Mouse (Mus musculus) kidney, postnatal 10 days (tissue): Measurements from ENCODE around the gene Ankrd54.
"Not testable (repeated sequence)": the region's sequence is repeated elsewhere in the genome, so short reads cannot be mapped to it uniquely, and the experiment has no call there.

Experiments used
- DNase-seq: peaks from one replicate; pipeline ENCODE4 v3.0.0; 2021; ENCODE audit warnings: mixed read lengths

Gene Ankrd54

GRCm38 (mm10) chr15:79007836-79008235 is 54.9 kb downstream of the Ankrd54 start:
- DNase-seq: not testable (repeated sequence)

GRCm38 (mm10) chr15:79007059-79007458 is 55.6 kb downstream of the Ankrd54 start:
- DNase-seq: no peak

GRCm38 (mm10) chr15:79006638-79007037 is 56.1 kb downstream of the Ankrd54 start:
- DNase-seq: no peak

GRCm38 (mm10) chr15:79005581-79005980 is 57.1 kb downstream of the Ankrd54 start:
- no peak for DNase-seq
